Mouse (Mus musculus): ENCODE data around the gene Sertad2.

DNA sequence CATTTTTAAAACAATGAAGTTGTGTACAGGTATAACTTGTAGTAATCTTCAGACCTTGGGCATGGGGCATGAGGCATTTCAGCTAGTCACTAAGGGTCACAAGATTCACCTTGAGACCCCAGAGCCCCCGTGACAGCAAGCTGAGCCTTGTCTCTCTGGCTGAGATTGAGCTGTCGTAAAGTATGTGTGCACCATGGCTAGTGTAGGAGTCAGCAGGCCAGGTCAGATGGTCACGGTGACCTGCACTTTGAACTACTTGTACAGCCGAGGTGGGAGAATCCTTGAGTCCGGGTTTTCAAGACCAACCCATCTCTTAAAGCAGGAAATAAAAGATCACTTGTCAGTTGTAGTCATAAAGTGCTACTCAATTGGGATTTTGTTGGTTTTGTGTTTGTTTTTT, 100.1 kb downstream of the Sertad2 start:
- TF ChIP-seq GATA1 (IDR thresholded peaks at IDR 0.05; ENCODE audit: borderline replicate concordance, low read length) (no peak), FLI1 (IDR thresholded peaks at IDR 0.05; ENCODE audit: low read length) (no peak)

Data from megakaryocyte, embryonic 14.5 days (primary cell).